Mouse (Mus musculus): ENCODE data around the gene Cachd1.

DNA sequence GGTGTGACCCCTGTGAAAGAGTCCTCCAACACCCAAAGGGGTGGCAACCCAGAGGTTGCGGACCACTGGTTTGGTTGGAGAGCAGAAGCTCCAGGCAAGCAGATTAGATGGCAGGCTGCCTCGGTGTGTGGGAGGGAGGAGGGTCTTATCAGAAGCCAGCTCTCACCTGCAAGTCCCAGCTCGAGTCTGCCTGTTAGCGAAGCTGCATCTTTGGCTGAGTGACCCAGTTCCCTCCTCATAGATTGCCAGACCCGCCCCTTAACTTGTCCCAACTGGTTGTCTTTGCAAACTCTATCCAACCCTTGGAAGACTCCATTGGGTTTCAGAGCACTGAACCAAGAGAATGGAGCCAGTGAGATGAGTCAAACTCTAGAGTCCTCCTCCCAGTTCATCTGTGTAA is 173.8 kb downstream of the Cachd1 start:
- TF ChIP-seq CTCF (IDR thresholded peaks at IDR 0.05; ENCODE audit: low read depth) (no peak), EP300 (optimal IDR thresholded peaks at IDR 0.05) (no peak)

Measured in stomach, postnatal 0 days (tissue).